Mouse (Mus musculus) stomach, embryonic 14.5 days (tissue): ENCODE data around the gene Tarbp2. TPM values are rescaled to one million over a fixed set of nuclear protein-coding genes. Genes with fewer than 3 reads are reported as not detected.

ENCODE experiments used
- ATAC-seq: fragments of 200-750 bp; cut with Nextera tagmentation; 2 replicates; pipeline ENCODE4 v1.8.0; 2017; ENCODE audit warnings: low read depth, moderate TSS enrichment; ENCODE audit not compliant: insufficient number of reproducible peaks, insufficient read depth, low FRiP score
- H3K27ac ChIP-seq: fragments of 300-500 bp; sonication (generic); 2 replicates; pipeline ENCODE4 v1.5.1; 2014; ENCODE audit warnings: mild to moderate bottlenecking, low read length, moderate library complexity, mixed read lengths
- H3K27me3 ChIP-seq: fragments of 300-500 bp; sonication (generic); 2 replicates; pipeline ENCODE4 v1.6.1; 2014; ENCODE audit warnings: low read length, control low read depth, mixed read lengths; ENCODE audit not compliant: control insufficient read depth, insufficient read depth
- H3K36me3 ChIP-seq: fragments of 300-500 bp; sonication (generic); 2 replicates; pipeline ENCODE4 v1.6.1; 2014; ENCODE audit warnings: mild to moderate bottlenecking, control low read depth, low read length, moderate library complexity, mixed read lengths; ENCODE audit not compliant: control insufficient read depth, insufficient read depth
- H3K4me1 ChIP-seq: fragments of 300-500 bp; sonication (generic); 2 replicates; pipeline ENCODE4 v1.6.1; 2014; ENCODE audit warnings: low read length, control low read depth, mixed read lengths; ENCODE audit not compliant: control insufficient read depth, insufficient read depth
- H3K4me2 ChIP-seq: fragments of 300-500 bp; sonication (generic); replicated peaks from 2 replicates; pipeline ENCODE4 v1.6.1; 2014; ENCODE audit warnings: low read depth, low read length, control low read depth
- H3K4me3 ChIP-seq: fragments of 300-500 bp; sonication (generic); 2 replicates; pipeline ENCODE4 v1.5.1; 2014; ENCODE audit warnings: low read depth, low read length, control low read depth
- H3K9ac ChIP-seq: fragments of 300-500 bp; sonication (generic); replicated peaks from 2 replicates; pipeline ENCODE4 v1.6.1; 2014; ENCODE audit warnings: low read depth, mild to moderate bottlenecking, control low read depth, low read length, moderate library complexity, mixed read lengths
- H3K9me3 ChIP-seq: fragments of 300-500 bp; sonication (generic); 2 replicates; pipeline ENCODE4 v1.6.1; 2016; ENCODE audit warnings: low read depth, low read length, control low read depth; ENCODE audit not compliant: control insufficient read depth
- WGBS: fragments of 180-500 bp; shearing (Covaris S2); extraction: QIAGEN DNeasy Blood & Tissue Kit; methylation state at CpG from one replicate; pipeline ENCODE4 v1.1.7; 2014; 5-methylcytosine and 5-hydroxymethylcytosine counted together
- polyA plus RNA-seq: library from polyadenylated mRNA; unstranded; fragments of >200 nt; fragmentation: Nextera tagmentation; extraction: Ambion mirVana; gene quantifications from 2 replicates; pipeline ENCODE4 v1.2.1, GENCODE M21; 2014

Tarbp2 gene
- polyA plus RNA-seq, 1 experiment from 2014 or later = 101 TPM

GRCm38 (mm10) chr15:102515791-102516190 lies 2.2 kb upstream of the Tarbp2 start:
- Histone ChIP-seq H3K9me3 (no peaks in the 10 kb centered on the region), H3K4me3 (peak overlapping the region; percentile 47), H3K4me2 (peak overlapping the region; percentile 69), H3K36me3 (peaks cover 2% of the 10 kb centered on the region; the same call in 1 of the 2 replicates), H3K27me3 (no peaks in the 10 kb centered on the region), H3K27ac (0 out of 2 replicates have a peak overlapping the region, but pooled peaks have one; percentile 58), H3K9ac (no peak overlapping the region), H3K4me1 (peaks cover 29% of the 10 kb centered on the region)
- no peak for ATAC-seq
- 41% methylated on average over 4 of the region's 4 CpGs for WGBS

- WGBS = 4% methylated on average over 12 of the region's 12 CpGs
- no peaks in the 10 kb centered on the region for H3K9me3 ChIP-seq
- H3K9ac ChIP-seq = peak overlapping the region; percentile 36
- ATAC-seq = no peak
- peaks cover 7% of the 10 kb centered on the region; the same call in 1 of the 2 replicates for H3K36me3 ChIP-seq
- peak overlapping the region; percentile 69 for H3K4me2 ChIP-seq
- H3K27me3 ChIP-seq = no peaks in the 10 kb centered on the region
- peaks cover 26% of the 10 kb centered on the region for H3K4me1 ChIP-seq
- H3K4me3 ChIP-seq = peak overlapping the region; percentile 47
- peak overlapping the region; percentile 58; the same call in 1 of the 2 replicates for H3K27ac ChIP-seq
Measured at GRCm38 (mm10) chr15:102516293-102516692, 1.7 kb upstream of the Tarbp2 start.

DNA sequence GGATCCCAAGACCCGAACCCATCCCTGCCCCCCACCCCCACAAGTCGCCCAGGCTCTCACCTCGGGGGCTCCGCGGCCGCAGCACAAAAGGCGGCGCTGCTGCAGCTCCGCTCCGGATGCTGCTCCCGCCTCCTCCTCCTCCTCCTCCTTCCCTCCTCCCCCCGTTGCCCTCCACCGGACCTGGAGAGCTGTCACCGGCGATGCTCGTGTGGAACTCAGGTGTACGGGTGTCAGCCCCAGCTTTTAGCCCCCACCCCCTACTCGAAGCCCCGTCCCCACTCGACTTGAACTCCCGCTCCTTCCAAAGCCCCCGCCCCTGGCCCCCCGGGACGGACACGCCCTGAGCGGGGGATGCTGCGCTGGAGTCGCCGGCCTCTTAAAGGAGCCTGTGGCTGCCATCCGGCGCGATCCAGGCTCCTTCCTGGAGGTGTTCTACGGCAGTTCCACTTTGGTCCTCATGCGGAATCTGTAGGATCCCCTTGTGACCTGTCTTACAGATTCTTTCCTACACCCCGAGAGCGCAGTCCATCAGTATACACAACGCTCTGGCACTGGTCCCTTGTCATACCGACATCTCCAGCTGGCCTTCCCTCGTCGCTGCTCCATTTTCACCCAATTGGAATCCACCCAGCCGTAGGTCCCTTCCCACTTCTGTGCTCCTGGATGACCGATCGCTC lies 1.1 kb upstream of the Tarbp2 start, which contains the start of gene Map3k12:
Gene Map3k12 (minus strand): TSS at position 337 of the 677 bp plus-strand sequence.
- H3K27ac ChIP-seq = peak within 1 kb of the TSS; percentile 99
- H3K9me3 ChIP-seq = no peaks in the 10 kb centered on the region
- peak within 1 kb of the TSS; percentile 36 for H3K9ac ChIP-seq
- H3K4me3 ChIP-seq = peak within 1 kb of the TSS; percentile 47
- ATAC-seq = 0 out of 2 replicates have a peak, but pooled peaks have one; percentile 9
- H3K36me3 ChIP-seq = peaks cover 13% of the 10 kb centered on the region; the same call in 1 of the 2 replicates
- peaks cover 20% of the 10 kb centered on the region for H3K4me1 ChIP-seq
- WGBS = under 1% methylated on average over 43 of the region's 43 CpGs
- no peaks in the 10 kb centered on the region for H3K27me3 ChIP-seq
- peak within 1 kb of the TSS; percentile 69 for H3K4me2 ChIP-seq

DNA sequence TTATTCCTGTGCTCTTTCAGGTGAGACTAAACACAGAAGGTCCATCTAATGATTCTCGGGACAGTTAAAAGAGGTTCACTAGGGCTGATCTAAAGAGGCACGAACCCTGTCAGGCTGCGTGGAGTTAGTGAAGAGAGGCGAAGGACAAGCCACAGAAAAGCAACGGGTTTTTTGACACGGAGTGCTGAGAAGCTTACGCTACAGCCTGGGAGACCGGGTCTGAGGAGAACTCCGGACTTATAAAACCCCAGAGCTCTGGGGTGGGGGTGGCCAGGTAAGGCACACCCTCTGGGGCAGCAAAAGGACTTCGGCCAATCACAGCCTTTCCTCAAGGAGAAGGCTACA lies 389 bp upstream of the Tarbp2 start:
- no peaks in the 10 kb centered on the region for H3K27me3 ChIP-seq
- WGBS = 0% methylated on average over 10 of the region's 10 CpGs
- peaks cover 19% of the 10 kb centered on the region; the same call in 1 of the 2 replicates for H3K36me3 ChIP-seq
- H3K9ac ChIP-seq = no peak overlapping the region
- ATAC-seq = no peak
- H3K27ac ChIP-seq = peak overlapping the region; percentile 58
- peak overlapping the region; percentile 47 for H3K4me3 ChIP-seq
- H3K4me2 ChIP-seq = peak overlapping the region; percentile 69
- peaks cover 13% of the 10 kb centered on the region; the same call in 1 of the 2 replicates for H3K4me1 ChIP-seq
- H3K9me3 ChIP-seq = no peaks in the 10 kb centered on the region

- Histone ChIP-seq H3K9ac (peak overlapping the region; percentile 57), H3K27ac (peak overlapping the region; percentile 99), H3K4me3 (peak overlapping the region; percentile 47), H3K9me3 (no peaks in the 10 kb centered on the region), H3K4me2 (peak overlapping the region; percentile 77), H3K4me1 (peaks cover 13% of the 10 kb centered on the region; the same call in 1 of the 2 replicates), H3K27me3 (no peaks in the 10 kb centered on the region), H3K36me3 (peaks cover 20% of the 10 kb centered on the region; the same call in 1 of the 2 replicates)
- ATAC-seq = no peak
- WGBS = 12% methylated on average over 9 of the region's 9 CpGs
Measured at GRCm38 (mm10) chr15:102518859-102519201, 838 bp downstream of the Tarbp2 start.

DNA sequence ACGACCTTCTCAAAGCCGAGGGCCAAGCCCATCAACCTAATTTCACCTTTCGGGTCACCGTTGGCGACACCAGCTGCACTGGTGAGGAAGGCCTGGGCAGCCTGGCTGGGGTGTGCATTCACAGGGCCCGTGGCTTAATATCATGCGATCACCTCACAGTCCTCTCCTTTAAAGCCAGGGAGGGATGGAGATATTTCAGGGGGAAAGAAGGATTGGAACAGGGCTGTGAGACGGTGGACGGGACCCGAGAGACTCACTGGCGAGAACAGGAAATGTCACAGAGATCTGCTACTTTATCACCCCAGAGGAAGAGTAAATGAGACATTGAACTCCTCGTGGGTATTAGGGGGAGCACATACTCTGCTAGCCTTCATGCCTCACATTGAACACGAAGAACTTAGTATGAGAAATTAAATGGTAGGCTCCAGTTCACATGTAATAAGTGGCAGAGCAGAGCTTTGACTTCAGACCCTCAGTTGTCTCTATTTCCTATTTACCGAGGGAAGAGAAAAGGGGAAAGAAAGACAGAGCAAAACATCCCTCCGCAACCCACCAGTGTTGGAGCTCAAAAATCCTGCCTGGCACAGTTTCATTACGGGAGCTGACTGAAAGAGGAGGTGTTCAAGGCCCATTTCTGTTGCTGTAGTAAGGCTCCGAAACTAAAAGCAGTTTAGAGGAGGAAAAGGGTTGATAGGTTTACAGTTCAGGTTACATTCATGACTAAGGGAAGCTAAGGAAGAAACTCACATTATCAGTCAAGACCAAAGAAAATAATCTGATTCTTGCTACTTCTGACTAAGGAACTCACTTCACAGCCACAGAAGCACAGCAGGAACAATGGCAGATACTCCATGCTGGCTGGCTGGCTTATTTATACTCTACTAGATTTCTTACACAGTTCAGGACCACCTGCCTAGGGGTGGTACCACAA lies 1.5 kb downstream of the Tarbp2 start:
- Histone ChIP-seq H3K9ac (peak overlapping the region; percentile 57), H3K9me3 (no peaks in the 10 kb centered on the region), H3K4me1 (peaks cover 13% of the 10 kb centered on the region; the same call in 1 of the 2 replicates), H3K27me3 (no peaks in the 10 kb centered on the region), H3K4me2 (peak overlapping the region; percentile 77), H3K27ac (peak overlapping the region; percentile 99), H3K4me3 (peak overlapping the region; percentile 47), H3K36me3 (peaks cover 24% of the 10 kb centered on the region; the same call in 1 of the 2 replicates)
- no peak for ATAC-seq
- 60% methylated on average over 16 of the region's 17 CpGs for WGBS

- 70% methylated on average over 4 of the region's 4 CpGs for WGBS
- Histone ChIP-seq H3K4me3 (no peak overlapping the region), H3K9ac (no peak overlapping the region), H3K27ac (no peak overlapping the region), H3K4me2 (no peak overlapping the region), H3K4me1 (peaks cover 13% of the 10 kb centered on the region; the same call in 1 of the 2 replicates), H3K27me3 (no peaks in the 10 kb centered on the region), H3K9me3 (no peaks in the 10 kb centered on the region), H3K36me3 (peaks cover 26% of the 10 kb centered on the region; the same call in 1 of the 2 replicates)
- ATAC-seq = no peak
Measured at GRCm38 (mm10) chr15:102520416-102520815, 2.4 kb downstream of the Tarbp2 start.

GRCm38 (mm10) chr15:102521480-102521879 lies 3.5 kb downstream of the Tarbp2 start:
- Histone ChIP-seq H3K9me3 (no peaks in the 10 kb centered on the region), H3K27me3 (no peaks in the 10 kb centered on the region), H3K9ac (no peak overlapping the region), H3K4me2 (no peak overlapping the region), H3K4me1 (0 out of 2 replicates have a peak, but pooled peaks cover 9% of the 10 kb centered on the region), H3K27ac (no peak overlapping the region), H3K4me3 (no peak overlapping the region), H3K36me3 (peaks cover 29% of the 10 kb centered on the region; the same call in 1 of the 2 replicates)
- ATAC-seq = no peak
- WGBS = 74% methylated on average over 4 of the region's 4 CpGs
